Mouse (Mus musculus) lung, postnatal 0 days (tissue): ENCODE data around the gene Sox30.

Experiments
- CTCF ChIP-seq: IDR thresholded peaks from 2 replicates; pipeline ENCODE4 v1.5.1; 2016; ENCODE audit warnings: antibody characterized with exemption, mild to moderate bottlenecking
- EP300 ChIP-seq: IDR thresholded peaks from 2 replicates; pipeline ENCODE4 v1.6.1; 2016; ENCODE audit warnings: antibody characterized with exemption, mild to moderate bottlenecking, control low read depth

DNA sequence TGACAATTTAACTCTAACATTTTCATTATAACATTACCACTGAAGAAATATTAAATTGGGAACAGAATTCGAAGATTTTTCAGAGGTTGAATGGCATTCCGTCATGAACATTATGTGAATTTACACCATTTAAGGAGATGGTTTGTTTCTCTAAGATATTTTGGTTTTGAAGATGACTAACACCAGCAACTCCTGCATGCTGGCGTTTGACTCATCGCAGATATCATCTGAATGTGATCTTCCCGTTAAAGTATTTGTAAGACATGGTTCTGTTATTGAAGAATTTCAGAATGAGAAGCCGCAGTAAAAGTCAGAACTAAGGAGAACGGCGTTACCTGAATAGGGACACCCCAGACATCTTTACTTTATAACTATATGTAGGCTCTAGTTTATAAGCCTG lies 5.6 kb upstream of the Sox30 start:
- no peak for TF ChIP-seq CTCF
- no peak for TF ChIP-seq EP300
